Mouse (Mus musculus): ENCODE results near the gene Gfm2. TPM values are rescaled to one million over a fixed set of nuclear protein-coding genes. Genes with fewer than 3 reads are reported as not detected.

Gfm2 gene
- total and polyA plus RNA-seq, 2 experiments from 2014 or later: 21.4 to 23.3 TPM

- no peaks in the 10 kb centered on the region for H3K9me3 ChIP-seq (ENCODE audit: low read length)
- H3K27me3 ChIP-seq (ENCODE audit: insufficient read depth, low read length): no peaks in the 10 kb centered on the region
- H3K4me3 ChIP-seq (ENCODE audit: low read length): no peak overlapping the region
- peaks cover 5% of the 10 kb centered on the region; the same call in 1 of the 2 replicates for H3K36me3 ChIP-seq (ENCODE audit: insufficient read depth, low read length)
- H3K4me2 ChIP-seq (ENCODE audit: low read depth, low read length): no peak overlapping the region
- 87% methylated on average over 4 of the region's 4 CpGs for WGBS
- no peak overlapping the region for H3K9ac ChIP-seq (replicated peaks; ENCODE audit: low read length)
- TF ChIP-seq CTCF (IDR thresholded peaks at IDR 0.05; ENCODE audit: low read depth): no peak
- no peak overlapping the region for H3K27ac ChIP-seq
- DNase-seq (ENCODE audit: low spot score) (no peak), ATAC-seq (no peak)
- no peaks in the 10 kb centered on the region for H3K4me1 ChIP-seq (ENCODE audit: insufficient read depth, low read length)
Measured at GRCm38 (mm10) chr13:97186346-97186745, 48.6 kb downstream of the Gfm2 start.

- DNase-seq (ENCODE audit: low spot score) (no peak), ATAC-seq (no peak)
- 80% methylated on average over 5 of the region's 5 CpGs for whole genome bisulfite sequencing
Measured at GRCm38 (mm10) chr13:97187693-97188092, 50.0 kb downstream of the Gfm2 start.

GRCm38 (mm10) chr13:97192649-97193048 lies 54.9 kb downstream of the Gfm2 start:
- no peak overlapping the region for H3K27ac ChIP-seq
- H3K27me3 ChIP-seq (ENCODE audit: insufficient read depth, low read length): no peaks in the 10 kb centered on the region
- WGBS: 79% methylated on average over 11 of the region's 11 CpGs
- no peak overlapping the region for H3K9ac ChIP-seq (replicated peaks; ENCODE audit: low read length)
- no peak for TF ChIP-seq CTCF (IDR thresholded peaks at IDR 0.05; ENCODE audit: low read depth)
- peaks cover 5% of the 10 kb centered on the region; the same call in 1 of the 2 replicates for H3K36me3 ChIP-seq (ENCODE audit: insufficient read depth, low read length)
- ATAC-seq (no peak), DNase-seq (ENCODE audit: low spot score) (no peak)
- H3K4me3 ChIP-seq (ENCODE audit: low read length): no peak overlapping the region
- no peaks in the 10 kb centered on the region; the same call in 1 of the 2 replicates for H3K4me1 ChIP-seq (ENCODE audit: insufficient read depth, low read length)
- H3K9me3 ChIP-seq (ENCODE audit: low read length): no peaks in the 10 kb centered on the region
- H3K4me2 ChIP-seq (ENCODE audit: low read depth, low read length): no peak overlapping the region

More at GRCm38 (mm10) chr13:97187693-97188092, 50.0 kb downstream of the Gfm2 start:
- Histone ChIP-seq H3K4me2 (ENCODE audit: low read depth, low read length) (no peak overlapping the region), H3K27me3 (ENCODE audit: insufficient read depth, low read length) (no peaks in the 10 kb centered on the region), H3K9ac (replicated peaks; ENCODE audit: low read length) (no peak overlapping the region), H3K9me3 (ENCODE audit: low read length) (no peaks in the 10 kb centered on the region), H3K36me3 (ENCODE audit: insufficient read depth, low read length) (peaks cover 5% of the 10 kb centered on the region; the same call in 1 of the 2 replicates), H3K27ac (no peak overlapping the region), H3K4me3 (ENCODE audit: low read length) (no peak overlapping the region), H3K4me1 (ENCODE audit: insufficient read depth, low read length) (no peaks in the 10 kb centered on the region)
- TF ChIP-seq CTCF (IDR thresholded peaks at IDR 0.05; ENCODE audit: low read depth): no peak

GRCm38 (mm10) chr13:97193420-97193819 lies 55.7 kb downstream of the Gfm2 start:
- no peak overlapping the region for H3K9ac ChIP-seq (replicated peaks; ENCODE audit: low read length)
- no peaks in the 10 kb centered on the region for H3K9me3 ChIP-seq (ENCODE audit: low read length)
- no peaks in the 10 kb centered on the region; the same call in 1 of the 2 replicates for H3K4me1 ChIP-seq (ENCODE audit: insufficient read depth, low read length)
- no peak overlapping the region for H3K4me2 ChIP-seq (ENCODE audit: low read depth, low read length)
- ATAC-seq: 0 out of 2 replicates have a peak, but pooled peaks have one; percentile 41
- H3K27ac ChIP-seq: no peak overlapping the region
- peak; percentile 88 for DNase-seq (ENCODE audit: low spot score)
- H3K27me3 ChIP-seq (ENCODE audit: insufficient read depth, low read length): no peaks in the 10 kb centered on the region
- no peak overlapping the region for H3K4me3 ChIP-seq (ENCODE audit: low read length)
- no peak for TF ChIP-seq CTCF (IDR thresholded peaks at IDR 0.05; ENCODE audit: low read depth)
- H3K36me3 ChIP-seq (ENCODE audit: insufficient read depth, low read length): peaks cover 3% of the 10 kb centered on the region; the same call in 1 of the 2 replicates
- 25% methylated on average over 7 of the region's 7 CpGs for WGBS

GRCm38 (mm10) chr13:97196186-97196924 lies 58.6 kb downstream of the Gfm2 start:
- H3K27me3 ChIP-seq (ENCODE audit: insufficient read depth, low read length): no peaks in the 10 kb centered on the region
- no peaks in the 10 kb centered on the region for H3K36me3 ChIP-seq (ENCODE audit: insufficient read depth, low read length)
- no peak for TF ChIP-seq CTCF (IDR thresholded peaks at IDR 0.05; ENCODE audit: low read depth)
- 56% methylated on average over 12 of the region's 12 CpGs for WGBS
- H3K4me1 ChIP-seq (ENCODE audit: insufficient read depth, low read length): no peaks in the 10 kb centered on the region; the same call in 1 of the 2 replicates
- no peaks in the 10 kb centered on the region for H3K9me3 ChIP-seq (ENCODE audit: low read length)
- no peak for ATAC-seq
- no peak overlapping the region for H3K4me3 ChIP-seq (ENCODE audit: low read length)
- no peak for DNase-seq (ENCODE audit: low spot score)
- H3K9ac ChIP-seq (replicated peaks; ENCODE audit: low read length): no peak overlapping the region
- H3K27ac ChIP-seq: no peak overlapping the region
- no peak overlapping the region for H3K4me2 ChIP-seq (ENCODE audit: low read depth, low read length)

GRCm38 (mm10) chr13:97196925-97197218 lies 59.1 kb downstream of the Gfm2 start:
- Histone ChIP-seq H3K4me1 (ENCODE audit: insufficient read depth, low read length) (no peaks in the 10 kb centered on the region; the same call in 1 of the 2 replicates), H3K27ac (no peak overlapping the region), H3K4me2 (ENCODE audit: low read depth, low read length) (no peak overlapping the region), H3K9me3 (ENCODE audit: low read length) (no peaks in the 10 kb centered on the region), H3K4me3 (ENCODE audit: low read length) (no peak overlapping the region), H3K36me3 (ENCODE audit: insufficient read depth, low read length) (no peaks in the 10 kb centered on the region), H3K27me3 (ENCODE audit: insufficient read depth, low read length) (no peaks in the 10 kb centered on the region), H3K9ac (replicated peaks; ENCODE audit: low read length) (no peak overlapping the region)
- TF ChIP-seq CTCF (IDR thresholded peaks at IDR 0.05; ENCODE audit: low read depth): no peak
- DNase-seq (ENCODE audit: low spot score) (no peak), ATAC-seq (no peak)
- 74% methylated on average over 2 of the region's 2 CpGs for WGBS

All from hindbrain, postnatal 0 days (tissue).